Mouse (Mus musculus) cortical plate, adult 2 months (tissue): ENCODE data around the gene Idnk. TPM values are rescaled to one million over a fixed set of nuclear protein-coding genes. Genes with fewer than 3 reads are reported as not detected.
A peak's percentile ranks its signal among the peaks of the same experiment; 100 is the strongest.

Experiments
- H3K27ac ChIP-seq: fragments of 200-500 bp; 2 replicates; pipeline ENCODE4 v1.5.1; 2012; ENCODE audit warnings: low read length, control low read depth, inconsistent platforms; ENCODE audit not compliant: insufficient read depth
- H3K4me1 ChIP-seq: fragments of 200-500 bp; 2 replicates; pipeline ENCODE4 v1.6.1; 2011; ENCODE audit warnings: low read length; ENCODE audit not compliant: control insufficient read depth, insufficient read depth
- H3K4me3 ChIP-seq: fragments of 200-500 bp; 2 replicates; pipeline ENCODE4 v1.5.1; 2011; ENCODE audit warnings: mild to moderate bottlenecking, low read length, control low read depth; ENCODE audit not compliant: insufficient read depth
- CTCF ChIP-seq: fragments of 200-500 bp; IDR thresholded peaks from 2 replicates; pipeline ENCODE4 v1.5.1; 2011; ENCODE audit warnings: mild to moderate bottlenecking, control low read depth, low read length; ENCODE audit not compliant: insufficient read depth; ENCODE audit errors: extremely low read depth
- POLR2A ChIP-seq: fragments of 200-500 bp; IDR thresholded peaks from 2 replicates; pipeline ENCODE4 v1.6.1; 2011; ENCODE audit warnings: mild to moderate bottlenecking, low read length, control low read depth; ENCODE audit not compliant: insufficient read depth; ENCODE audit errors: extremely low read depth
- polyA plus RNA-seq: library from polyadenylated mRNA; depleted of rRNA; stranded (reverse); fragments of >200 nt; gene quantifications from 2 replicates; pipeline ENCODE4 v1.2.3, GENCODE M21; 2012; rRNA removed

Gene Idnk
- polyA plus RNA-seq = 24.1 and 24.2 TPM in 2 replicates

DNA sequence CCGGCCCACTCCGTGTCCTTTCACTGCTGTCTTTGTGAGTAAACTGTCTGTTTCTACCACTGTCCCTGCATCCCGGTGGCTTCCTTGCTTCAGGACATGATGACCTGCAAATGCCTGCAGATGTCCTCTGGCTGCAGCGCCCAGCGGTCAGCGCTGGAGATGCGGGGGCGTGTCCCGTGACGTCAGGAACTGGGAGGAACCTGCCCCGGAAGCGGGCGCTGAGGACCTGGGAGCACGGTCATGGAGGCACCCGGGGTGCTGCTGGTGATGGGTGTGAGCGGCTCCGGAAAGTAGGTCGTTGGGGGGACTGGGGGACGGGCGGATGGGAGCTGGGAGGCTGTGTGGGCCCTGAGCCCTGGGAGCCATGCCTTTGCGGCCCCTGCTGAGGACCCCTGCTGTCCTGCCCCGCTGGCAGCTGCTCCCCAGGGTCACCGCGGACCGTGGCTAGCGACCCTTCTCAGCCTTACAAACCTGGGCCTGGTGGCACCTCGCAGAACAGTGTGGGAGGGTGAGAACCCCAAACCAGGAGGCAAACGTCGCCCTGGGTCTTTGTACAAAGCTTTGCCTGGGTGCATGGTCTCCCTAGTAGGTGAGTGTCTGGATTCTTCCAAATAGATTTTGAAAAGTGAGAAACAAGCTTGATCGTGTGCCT, at the start of gene Idnk:
Gene Idnk (plus strand): TSS at position 203 of the 652 bp plus-strand sequence.
- TF ChIP-seq POLR2A (peak; percentile 72), CTCF (no peak)
- peak within 1 kb of the TSS; percentile 46 for H3K4me3 ChIP-seq
- H3K27ac ChIP-seq = peak within 1 kb of the TSS; percentile 62; the same call in 1 of the 2 replicates
- peaks cover 2% of the 10 kb centered on the region; the same call in 1 of the 2 replicates for H3K4me1 ChIP-seq

DNA sequence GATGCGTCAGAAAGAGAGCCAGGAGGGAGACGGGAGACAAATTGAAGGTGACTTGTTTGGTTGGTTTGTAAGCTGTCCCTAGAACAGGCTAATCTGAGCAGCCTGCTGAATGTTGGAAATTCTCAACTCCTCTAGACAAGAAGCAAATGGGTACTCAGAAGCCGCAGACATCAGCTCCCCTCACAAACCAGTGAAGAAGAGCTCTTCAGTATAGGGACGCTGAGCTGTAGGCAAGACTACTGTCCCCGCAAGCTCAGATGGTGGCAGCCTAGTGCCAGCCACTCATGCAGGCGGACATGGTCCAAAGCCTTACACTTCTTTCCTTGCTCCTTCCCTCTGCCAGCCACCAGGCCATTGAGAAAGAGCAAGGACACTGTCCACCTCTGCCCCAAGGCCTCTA, 46.1 kb upstream of the Idnk start:
- H3K27ac ChIP-seq = no peak overlapping the region
- H3K4me3 ChIP-seq = peak overlapping the region; percentile 94
- TF ChIP-seq CTCF (no peak), POLR2A (peak; percentile 46)
- peaks cover 2% of the 10 kb centered on the region; the same call in 1 of the 2 replicates for H3K4me1 ChIP-seq

DNA sequence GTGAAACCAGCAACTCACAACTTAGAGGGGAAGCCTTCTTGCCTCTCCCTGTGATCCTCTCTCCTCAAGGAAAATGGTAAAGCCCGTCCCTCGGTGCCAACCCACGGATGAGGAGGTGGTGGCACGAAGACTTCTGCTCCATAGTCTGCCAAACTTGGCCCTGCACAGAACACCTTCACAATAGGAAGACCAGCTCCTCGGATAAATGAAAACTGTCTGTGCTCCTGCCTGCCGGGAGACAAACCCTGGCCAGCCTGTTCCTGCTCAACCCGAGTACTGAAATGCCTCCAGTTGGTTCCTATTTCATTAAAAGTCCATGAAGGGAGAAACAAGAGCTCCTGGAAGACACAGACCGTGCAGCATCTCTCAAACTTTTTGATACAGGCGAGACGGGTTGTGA, 45.3 kb upstream of the Idnk start:
- H3K4me1 ChIP-seq = peaks cover 2% of the 10 kb centered on the region; the same call in 1 of the 2 replicates
- H3K27ac ChIP-seq = peak overlapping the region; percentile 87; the same call in 1 of the 2 replicates
- TF ChIP-seq CTCF (no peak), POLR2A (no peak)
- H3K4me3 ChIP-seq = peak overlapping the region; percentile 94

DNA sequence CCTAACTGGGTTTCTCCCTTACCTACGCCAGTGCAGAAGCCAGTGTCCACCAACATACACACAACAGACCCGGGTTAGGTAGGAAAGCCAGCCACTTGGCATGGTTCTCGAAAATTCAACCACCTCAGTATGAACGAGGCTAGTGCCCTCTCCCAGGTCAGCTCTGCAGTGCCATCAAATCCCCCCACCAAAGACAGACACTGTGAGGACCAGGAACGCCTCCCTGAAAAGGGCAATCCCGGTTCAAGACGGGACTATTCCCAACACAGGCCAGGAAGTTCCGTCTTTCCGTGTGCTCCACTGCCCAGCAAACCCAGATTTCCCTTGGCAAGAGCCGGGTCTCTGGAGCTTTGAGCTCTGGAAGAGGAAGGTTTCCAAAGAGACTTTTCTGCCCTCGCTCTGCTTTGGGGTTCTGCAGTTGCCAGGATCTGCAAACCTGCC, 44.8 kb upstream of the Idnk start:
- peaks cover 2% of the 10 kb centered on the region; the same call in 1 of the 2 replicates for H3K4me1 ChIP-seq
- H3K27ac ChIP-seq = peak overlapping the region; percentile 87
- H3K4me3 ChIP-seq = peak overlapping the region; percentile 94
- TF ChIP-seq POLR2A (no peak), CTCF (no peak)

DNA sequence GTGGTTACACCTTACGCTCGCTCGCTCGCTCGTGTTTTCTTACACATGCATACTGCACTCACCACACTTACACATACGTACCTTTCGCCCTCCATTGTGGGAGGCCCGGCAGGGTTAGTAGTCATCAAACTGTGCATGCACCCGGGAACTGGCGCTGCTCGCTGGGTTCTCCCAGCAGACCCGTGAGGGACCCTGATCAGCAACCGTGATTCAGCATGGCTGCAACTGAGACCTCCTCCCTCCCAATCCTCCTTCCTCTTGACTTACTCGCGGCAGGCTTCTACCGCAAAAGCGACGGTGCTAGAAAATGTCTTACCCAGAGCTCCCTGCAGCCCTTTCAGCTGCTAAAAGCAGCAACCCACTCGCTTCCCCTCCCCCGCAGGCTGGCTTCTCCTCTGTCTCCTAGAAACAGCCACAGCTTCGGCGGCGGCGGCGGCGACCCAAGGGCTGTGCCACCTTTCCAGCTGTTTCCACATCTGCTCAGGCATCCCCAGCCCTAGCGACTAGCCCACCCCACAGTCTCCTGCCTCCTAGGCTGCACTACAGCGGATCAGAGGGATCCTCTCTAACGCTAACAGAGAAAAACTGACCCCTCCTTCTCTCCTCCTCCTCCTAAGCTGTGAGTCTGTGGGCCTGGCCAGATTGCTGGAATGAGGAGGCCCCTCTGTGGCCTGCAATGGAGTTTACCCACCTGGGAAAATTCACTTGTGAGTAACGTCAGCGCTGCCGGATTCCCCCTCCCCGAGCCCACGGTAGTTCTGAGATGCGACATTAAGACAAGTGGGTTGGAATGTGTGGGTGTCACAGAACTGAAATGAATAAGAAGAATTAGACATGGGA, 44.2 kb upstream of the Idnk start, which contains the start of gene Klhl3:
Gene Klhl3 (minus strand): TSS at position 532 of the 840 bp plus-strand sequence.
- peak within 1 kb of the TSS; percentile 94 for H3K4me3 ChIP-seq
- peak within 1 kb of the TSS; percentile 87 for H3K27ac ChIP-seq
- H3K4me1 ChIP-seq = peaks cover 2% of the 10 kb centered on the region; the same call in 1 of the 2 replicates
- TF ChIP-seq POLR2A (peak; percentile 67), CTCF (peak; percentile 16; the same call in 1 of the 2 replicates)

DNA sequence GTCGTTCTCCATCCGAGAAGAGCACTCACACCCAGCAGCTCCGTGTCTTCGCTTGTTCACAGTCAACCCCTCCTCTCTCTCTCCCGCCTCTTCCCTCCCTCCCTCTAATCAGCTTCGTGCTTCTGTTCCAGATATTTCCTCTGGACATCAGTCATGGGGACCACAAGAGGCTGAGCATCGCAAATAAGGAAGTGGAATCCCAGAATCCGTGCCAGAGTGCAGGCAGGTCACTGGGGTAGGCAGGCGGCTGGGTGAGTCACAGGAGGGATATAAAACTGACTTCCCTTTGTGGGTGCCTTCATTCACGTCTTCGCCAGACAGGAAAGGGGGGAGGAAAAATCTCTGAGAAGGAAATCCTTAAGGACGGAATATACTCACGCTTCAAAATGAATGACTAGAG, 42.2 kb upstream of the Idnk start:
- Histone ChIP-seq H3K27ac (no peak overlapping the region), H3K4me1 (peaks cover 2% of the 10 kb centered on the region; the same call in 1 of the 2 replicates), H3K4me3 (no peak overlapping the region)
- TF ChIP-seq POLR2A = no peak
- no peak for TF ChIP-seq CTCF

DNA sequence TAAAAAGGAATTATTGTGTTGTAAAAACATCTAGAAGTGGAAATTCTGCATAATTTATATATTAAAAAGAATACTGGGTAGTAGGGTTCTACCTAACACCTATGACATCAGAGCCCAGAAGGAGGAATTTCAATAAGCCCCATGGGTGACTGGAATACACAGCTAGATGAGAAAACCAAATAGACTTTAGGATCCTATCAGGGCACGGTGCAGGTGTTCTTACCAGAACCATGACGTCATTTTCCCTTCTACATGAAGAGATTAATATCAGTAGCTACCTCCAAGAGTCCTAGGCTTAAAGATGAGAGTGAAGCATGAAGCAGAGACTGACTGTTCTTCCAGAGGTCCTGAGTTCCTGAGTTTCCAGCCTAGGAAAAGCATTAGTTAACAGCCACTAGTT, 40.6 kb upstream of the Idnk start:
- Histone ChIP-seq H3K4me1 (peaks cover 2% of the 10 kb centered on the region; the same call in 1 of the 2 replicates), H3K27ac (no peak overlapping the region), H3K4me3 (no peak overlapping the region)
- TF ChIP-seq POLR2A (no peak), CTCF (no peak)

DNA sequence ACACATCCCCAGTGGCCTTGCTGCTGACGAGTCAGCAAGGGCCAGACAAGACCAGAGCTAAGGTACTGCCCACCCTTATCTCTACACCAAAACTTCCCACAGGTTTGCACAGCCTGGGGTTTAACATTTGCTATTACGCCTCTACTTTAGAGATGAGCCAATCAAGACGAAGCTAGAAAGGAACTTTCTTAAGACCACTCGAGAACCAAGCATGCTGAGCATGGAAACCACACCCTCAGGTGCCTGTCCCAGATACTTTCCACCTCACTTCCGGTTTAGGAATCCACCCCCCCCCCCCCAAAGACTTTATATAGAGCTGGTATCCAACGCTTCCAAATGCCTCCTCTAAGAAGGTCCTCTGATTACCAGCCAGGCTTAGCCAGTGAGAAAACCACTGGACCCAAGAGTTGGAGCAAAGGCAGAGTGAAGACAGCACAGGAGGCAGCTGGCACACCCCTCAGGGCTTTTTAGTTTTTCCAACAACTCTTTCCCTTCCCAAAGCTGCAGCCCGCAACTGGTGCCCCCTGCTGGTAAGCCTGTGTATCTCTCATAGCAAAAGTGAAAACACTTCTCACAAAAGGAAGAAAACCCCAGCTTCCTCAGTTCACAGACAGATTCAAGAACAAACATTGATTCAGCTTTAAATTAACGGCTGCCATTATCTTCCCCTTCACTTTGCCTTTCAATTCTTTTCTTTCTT, 40.0 kb upstream of the Idnk start:
- no peak overlapping the region for H3K27ac ChIP-seq
- no peak overlapping the region for H3K4me3 ChIP-seq
- H3K4me1 ChIP-seq = peaks cover 2% of the 10 kb centered on the region; the same call in 1 of the 2 replicates
- TF ChIP-seq POLR2A = no peak
- peak; percentile 58 for TF ChIP-seq CTCF

DNA sequence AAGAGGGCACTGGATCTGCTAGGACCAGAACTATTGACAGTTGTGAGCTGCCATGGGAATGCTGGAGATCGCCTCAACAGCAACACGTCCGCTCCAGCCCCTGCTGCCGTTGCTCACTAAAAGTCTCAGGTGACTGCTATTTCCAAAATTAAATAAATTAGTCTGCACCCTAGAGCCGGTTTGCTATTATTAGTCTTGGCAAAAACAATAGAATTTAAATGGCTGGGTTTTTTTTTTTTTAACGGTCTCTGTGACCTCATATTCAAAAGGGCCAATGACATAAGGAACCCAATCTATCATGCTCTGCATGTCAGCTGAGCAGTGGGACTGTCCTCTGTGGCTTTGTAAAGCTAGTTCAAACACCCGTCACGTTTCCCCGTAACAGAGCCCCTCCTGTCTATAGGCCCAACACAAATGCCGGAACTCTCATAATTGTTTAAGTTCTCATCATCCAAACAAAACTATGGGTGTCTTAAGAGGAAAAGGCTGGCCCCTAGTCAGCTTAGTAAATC, 34.6 kb upstream of the Idnk start:
- Histone ChIP-seq H3K27ac (no peak overlapping the region), H3K4me1 (0 out of 2 replicates have a peak, but pooled peaks cover 2% of the 10 kb centered on the region), H3K4me3 (no peak overlapping the region)
- TF ChIP-seq CTCF (no peak), POLR2A (no peak)

DNA sequence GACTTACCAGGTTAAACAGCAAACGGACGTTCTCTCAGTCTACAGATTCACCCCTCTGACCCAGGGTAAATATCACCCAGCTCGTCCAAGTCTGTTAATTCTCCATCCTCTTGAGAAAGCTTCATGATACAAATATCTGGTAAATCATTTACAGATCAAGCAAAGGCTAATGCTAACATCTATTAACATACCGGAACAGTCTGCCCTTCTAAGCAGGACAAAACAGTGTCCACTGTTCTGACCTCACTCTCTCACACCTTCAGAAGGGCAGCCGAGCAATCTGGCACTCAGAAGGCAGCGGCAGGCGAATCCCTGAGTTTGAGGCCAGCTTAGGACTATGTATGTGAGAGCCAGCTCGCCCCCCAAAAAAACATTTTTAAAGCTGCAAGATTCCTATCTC, 34.1 kb upstream of the Idnk start:
- Histone ChIP-seq H3K4me1 (0 out of 2 replicates have a peak, but pooled peaks cover 2% of the 10 kb centered on the region), H3K27ac (no peak overlapping the region), H3K4me3 (no peak overlapping the region)
- TF ChIP-seq CTCF (no peak), POLR2A (no peak)
